Mouse (Mus musculus): ENCODE measurements at regions not wholly inside any gene's neighbourhood (a gene's known extent, or its start where the extent isn't known, plus 50 kb on each side); places are given as distances from the start of the nearest gene placed in this dataset.

DNA sequence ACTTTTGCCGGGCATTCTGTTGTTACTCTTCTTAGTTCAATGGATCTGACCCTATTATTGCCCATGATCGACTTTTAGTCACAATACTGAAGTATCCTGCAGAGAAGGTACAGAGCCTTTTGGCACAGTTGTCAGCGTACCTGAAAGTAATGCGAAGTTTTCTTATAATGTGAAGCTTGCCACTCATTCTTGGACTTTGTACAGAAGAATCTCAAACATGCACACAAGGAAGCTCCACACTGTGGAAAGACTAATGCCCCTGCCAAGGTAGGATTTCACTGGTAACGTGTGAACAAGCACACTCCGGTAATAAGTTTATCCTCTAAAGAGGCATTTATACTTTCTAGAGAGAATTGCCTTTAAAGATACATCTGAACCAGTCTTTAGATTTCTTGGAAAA, 108.8 kb downstream of the Gm9733 start:
- TF ChIP-seq CTCF (IDR thresholded peaks at IDR 0.05; ENCODE audit: borderline replicate concordance, extremely low read depth, insufficient read depth, insufficient read length) (no peak), POLR2A (IDR thresholded peaks at IDR 0.05; ENCODE audit: borderline replicate concordance, extremely low read depth, insufficient read depth, insufficient read length, poor library complexity, severe bottlenecking) (no peak)
